22 mouse cellular contexts compared by ENCODE assay signal in the genomic region with DNA sequence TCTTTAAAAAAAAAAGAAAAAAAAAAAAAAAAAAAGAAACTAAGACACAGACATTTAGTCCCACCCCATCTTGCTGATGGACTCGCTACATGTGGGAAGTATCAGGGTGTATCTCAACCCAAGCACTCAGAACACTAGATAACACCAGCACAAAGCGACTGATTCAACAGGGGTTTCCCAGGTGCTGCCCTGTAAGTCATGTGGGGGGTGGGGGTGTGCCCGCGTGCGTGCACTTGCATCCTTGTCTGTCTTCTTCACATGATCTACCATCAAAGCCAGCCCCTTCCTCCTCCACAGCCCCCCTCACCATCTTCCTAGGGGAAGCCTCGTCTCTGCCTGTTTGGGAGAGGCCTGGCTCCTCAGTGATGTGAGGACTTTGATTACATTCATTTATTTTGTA. TPM values are rescaled to one million over a fixed set of nuclear protein-coding genes. Genes with fewer than 3 reads are reported as not detected.
DNase-seq lines count a peak whose midpoint lies in the region; TF ChIP-seq lines count a peak whose summit lies in the region.
"Had no signal": no experiment of that assay in that cellular context is flagged by ENCODE, and none has a peak within 500 bp of the region (broad histone marks: within the 10 kb centered on the region; RNA-seq: fewer than 3 reads in every experiment).

No protein-coding gene starts in this region.

- no peaks in the 10 kb centered on the region for H3K27me3 ChIP-seq in MEL (ENCODE audit: control insufficient read depth in 1 of 2, insufficient read depth in 2 of 2, low read length in 2 of 2)
- no peaks in the 10 kb centered on the region for H3K27me3 ChIP-seq in splenic B cell, adult 2 months (ENCODE audit: control insufficient read depth, insufficient read depth, low read length, poor library complexity, severe bottlenecking)
- H3K27me3 ChIP-seq in heart, embryonic 10.5 days (ENCODE audit: insufficient read depth, poor library complexity, severe bottlenecking): peaks cover 20% of the 10 kb centered on the region

- no peak for TF ChIP-seq CTCF in MEL (IDR thresholded peaks at IDR 0.05 in 2 of 3, conservative IDR thresholded peaks at IDR 0.05 in 1 of 3; ENCODE audit: control insufficient read depth in 1 of 3, insufficient read depth in 1 of 3, low read depth in 2 of 3, low read length in 3 of 3, poor library complexity in 1 of 3, severe bottlenecking in 1 of 3)

- no peaks in the 10 kb centered on the region for H3K9me3 ChIP-seq in MEL (replicated peaks; ENCODE audit: insufficient read depth, low read length)
- no peaks in the 10 kb centered on the region for H3K9me3 ChIP-seq in heart, embryonic 10.5 days
- H3K9me3 ChIP-seq: embryonic facial prominence, embryonic 13.5 days; embryonic facial prominence, embryonic 15.5 days; forebrain, embryonic 10.5 days; forebrain, embryonic 12.5 days; G1E had no signal

- no peak overlapping the region for H3K9ac ChIP-seq in MEL (ENCODE audit: control insufficient read depth, low read depth, low read length, poor library complexity, severe bottlenecking)
- H3K9ac ChIP-seq: embryonic facial prominence, embryonic 13.5 days; embryonic facial prominence, embryonic 15.5 days; forebrain, embryonic 12.5 days had no signal

- H3K27ac ChIP-seq in MEL (ENCODE audit: control insufficient read depth, low read depth, low read length): no peak overlapping the region
- H3K27ac ChIP-seq in heart, embryonic 10.5 days: no peak overlapping the region
- H3K27ac ChIP-seq: embryonic facial prominence, embryonic 13.5 days; embryonic facial prominence, embryonic 15.5 days; forebrain, embryonic 10.5 days; forebrain, embryonic 12.5 days had no signal

- no peak; a peak in 1 of 4 replicates for TF ChIP-seq POLR2A in MEL (IDR thresholded peaks at IDR 0.05; ENCODE audit: control insufficient read depth in 1 of 2, insufficient read depth in 1 of 2, low read depth in 1 of 2, low read length in 2 of 2, poor library complexity in 1 of 2)

- WGBS in heart, embryonic 10.5 days: 72% methylated on average over 6 of the region's 6 CpGs

- no peak overlapping the region for H3K4me3 ChIP-seq in MEL (ENCODE audit: control insufficient read depth in 1 of 2, insufficient read depth in 1 of 2, low read depth in 2 of 2, low read length in 2 of 2)
- no peak overlapping the region for H3K4me3 ChIP-seq in heart, embryonic 10.5 days
- H3K4me3 ChIP-seq: embryonic facial prominence, embryonic 13.5 days; embryonic facial prominence, embryonic 15.5 days; erythroblast, embryonic 14.5 days; forebrain, embryonic 10.5 days; forebrain, embryonic 12.5 days had no signal

- H3K79me2 ChIP-seq in MEL (ENCODE audit: control insufficient read depth, insufficient read depth, low read length, poor library complexity): peaks cover 16% of the 10 kb centered on the region

- H3K36me3 ChIP-seq in MEL (ENCODE audit: control insufficient read depth in 1 of 2, insufficient read depth in 2 of 2, low read length in 2 of 2): peaks cover 0 to 3% of the 10 kb centered on the region in 2 experiments; a peak in 1 of 4 replicates
- no peaks in the 10 kb centered on the region for H3K36me3 ChIP-seq in splenic B cell, adult 2 months (ENCODE audit: control insufficient read depth, insufficient read depth, low read length, poor library complexity, severe bottlenecking)
- peaks cover 5% of the 10 kb centered on the region; the same call in 1 of the 2 replicates for H3K36me3 ChIP-seq in heart, embryonic 10.5 days
- H3K36me3 ChIP-seq: embryonic facial prominence, embryonic 13.5 days; embryonic facial prominence, embryonic 15.5 days; forebrain, embryonic 12.5 days had no signal

- peak; percentile 3 for DNase-seq in cerebellum, adult 8-10 months
- no peak for DNase-seq in cerebellum, postnatal 25 days
- DNase-seq in MEL (ENCODE audit: low read depth, low spot score): peak; percentile 32
- peak; percentile 24 for DNase-seq in splenic B cell, adult 2 months (ENCODE audit: low read depth, low spot score)
- DNase-seq in heart, embryonic 10.5 days (ENCODE audit: low spot score): no peak
- DNase-seq in right cerebral cortex, postnatal 36 days (ENCODE audit: low spot score in 2 of 2): no peak
- DNase-seq: adrenal gland, adult 2 months; adrenal gland, postnatal 10 days; adrenal gland, postnatal 25 days; cerebellum, adult 11 months; cerebellum, adult 18-20 months; cerebellum, adult 9-10 months; cerebellum, postnatal 10 days; cerebellum, postnatal 36 days; embryo, embryonic 11 days had no signal

- TF ChIP-seq RAD21 in MEL (IDR thresholded peaks at IDR 0.05; ENCODE audit: low read depth, low read length): no peak

- no peak for TF ChIP-seq EP300 in MEL (IDR thresholded peaks at IDR 0.05; ENCODE audit: low read depth in 1 of 2, low read length in 2 of 2)

- H3K4me1 ChIP-seq in MEL (ENCODE audit: control insufficient read depth in 1 of 2, insufficient read depth in 2 of 2, low read length in 2 of 2): peaks cover 0 to 6% of the 10 kb centered on the region in 2 experiments; a peak in 2 of 4 replicates
- H3K4me1 ChIP-seq in heart, embryonic 10.5 days: peaks cover 12% of the 10 kb centered on the region

TF ChIP-seq in MEL, 35 proteins besides CTCF, POLR2A, EP300 and RAD21:
- TF ChIP-seq JUND (IDR thresholded peaks at IDR 0.05; ENCODE audit: low read depth, low read length): no peak
- no peak for TF ChIP-seq USF2 (IDR thresholded peaks at IDR 0.05; ENCODE audit: borderline replicate concordance in 1 of 2, insufficient read depth in 1 of 2, low read depth in 1 of 2, low read length in 2 of 2)
- TF ChIP-seq ETS1 (IDR thresholded peaks at IDR 0.05; ENCODE audit: low read depth, low read length): no peak
- TF ChIP-seq MAZ (IDR thresholded peaks at IDR 0.05; ENCODE audit: low read depth, low read length): no peak
- peak; percentile 19; the same call in 1 of the 2 replicates for TF ChIP-seq POLR2AphosphoS2 (IDR thresholded peaks at IDR 0.05; ENCODE audit: low read length)

RNA-seq across cellular contexts. Expression of a gene that starts 4.2 kb away (rescaled TPM):
- 65.6 and 88.2 TPM in 2 replicates for total RNA-seq in MEL (2012; rRNA removed)
- 10 to 100 TPM in 1 of 2 experiments, not detected in 1; 82.8 TPM for polyA plus RNA-seq in MEL (2012; ENCODE audit: insufficient read depth in 1 of 2, insufficient read length in 2 of 2, low read depth in 1 of 2, low replicate concordance in 2 of 2, missing spikeins in 1 of 2)
- polyA plus RNA-seq in heart, embryonic 10.5 days (2016; fragmentation: Nextera tagmentation; extraction: Ambion mirVana): 95.3 and 107 TPM in 2 replicates

RNA-seq across cellular contexts. Expression of a gene that starts 4.2 kb away (rescaled TPM):
- total RNA-seq in MEL (2012; rRNA removed): 5.5 and 6.1 TPM in 2 replicates
- polyA plus RNA-seq in MEL (2012; ENCODE audit: insufficient read depth in 1 of 2, insufficient read length in 2 of 2, low read depth in 1 of 2, low replicate concordance in 2 of 2, missing spikeins in 1 of 2): 1 to 10 TPM in 1 of 2 experiments, not detected in 1; 7.5 TPM
- polyA plus RNA-seq in heart, embryonic 10.5 days (2016; fragmentation: Nextera tagmentation; extraction: Ambion mirVana): 1.5 and 2.0 TPM in 2 replicates

RNA-seq across cellular contexts. Expression of a gene that starts 5.3 kb away (rescaled TPM):
- total RNA-seq in MEL (2012; rRNA removed): 0.07 and 0.35 TPM in 2 replicates
- under 1 TPM in 1 of 2 experiments, not detected in 1; 0.33 TPM for polyA plus RNA-seq in MEL (2012; ENCODE audit: insufficient read depth in 1 of 2, insufficient read length in 2 of 2, low read depth in 1 of 2, low replicate concordance in 2 of 2, missing spikeins in 1 of 2)
- polyA plus RNA-seq in heart, embryonic 10.5 days (2016; fragmentation: Nextera tagmentation; extraction: Ambion mirVana): 0.09 and 0.14 TPM in 2 replicates
- total RNA-seq: adrenal gland, postnatal 25 days had no signal
- polyA plus RNA-seq: embryonic facial prominence, embryonic 11.5 days; forebrain, embryonic 12.5 days had no signal

RNA-seq across cellular contexts. Expression of a gene that starts 49.2 kb away (rescaled TPM):
- total RNA-seq in MEL (2012; rRNA removed): 0.08 TPM in 1 of 2 replicates, not detected in the other
- under 1 TPM in 1 of 2 experiments, not detected in 1; 0.08 TPM for polyA plus RNA-seq in MEL (2012; ENCODE audit: insufficient read depth in 1 of 2, insufficient read length in 2 of 2, low read depth in 1 of 2, low replicate concordance in 2 of 2, missing spikeins in 1 of 2)
- 1.8 and 2.5 TPM in 2 replicates for polyA plus RNA-seq in heart, embryonic 10.5 days (2016; fragmentation: Nextera tagmentation; extraction: Ambion mirVana)
- total RNA-seq: G1E had no signal

RNA-seq across cellular contexts. Expression of a gene that starts 50.5 kb away (rescaled TPM):
- total RNA-seq in MEL (2012; rRNA removed): 10.0 and 13.6 TPM in 2 replicates
- polyA plus RNA-seq in MEL (2012; ENCODE audit: insufficient read depth in 1 of 2, insufficient read length in 2 of 2, low read depth in 1 of 2, low replicate concordance in 2 of 2, missing spikeins in 1 of 2): 10 to 100 TPM in 1 of 2 experiments, not detected in 1; 29.0 TPM
- polyA plus RNA-seq in heart, embryonic 10.5 days (2016; fragmentation: Nextera tagmentation; extraction: Ambion mirVana): 17.9 and 30.0 TPM in 2 replicates

Comparison
In these comparisons a context has a peak if more than half of its experiments do, and no peak if none do; other contexts are left out.
1. DNase-seq: peak in cerebellum, adult 8-10 months (single experiment), MEL (single experiment) and splenic B cell, adult 2 months (single experiment); none in cerebellum, postnatal 25 days (0 of 2), heart, embryonic 10.5 days (single experiment) and right cerebral cortex, postnatal 36 days (0 of 2).